Mouse (Mus musculus) kidney, postnatal 4 days (tissue): ENCODE results near the gene Myzap.
A peak's percentile ranks its signal among the peaks of the same experiment; 100 is the strongest.
"Not testable (repeated sequence)": the region's sequence is repeated elsewhere in the genome, so short reads cannot be mapped to it uniquely, and the experiment has no call there.

Experiments used
- DNase-seq, 2 experiments: peaks; one replicate each; pipeline ENCODE4 v3.0.0; 2021; ENCODE audit warnings: mixed read lengths in 2 of 2

Myzap gene

DNA sequence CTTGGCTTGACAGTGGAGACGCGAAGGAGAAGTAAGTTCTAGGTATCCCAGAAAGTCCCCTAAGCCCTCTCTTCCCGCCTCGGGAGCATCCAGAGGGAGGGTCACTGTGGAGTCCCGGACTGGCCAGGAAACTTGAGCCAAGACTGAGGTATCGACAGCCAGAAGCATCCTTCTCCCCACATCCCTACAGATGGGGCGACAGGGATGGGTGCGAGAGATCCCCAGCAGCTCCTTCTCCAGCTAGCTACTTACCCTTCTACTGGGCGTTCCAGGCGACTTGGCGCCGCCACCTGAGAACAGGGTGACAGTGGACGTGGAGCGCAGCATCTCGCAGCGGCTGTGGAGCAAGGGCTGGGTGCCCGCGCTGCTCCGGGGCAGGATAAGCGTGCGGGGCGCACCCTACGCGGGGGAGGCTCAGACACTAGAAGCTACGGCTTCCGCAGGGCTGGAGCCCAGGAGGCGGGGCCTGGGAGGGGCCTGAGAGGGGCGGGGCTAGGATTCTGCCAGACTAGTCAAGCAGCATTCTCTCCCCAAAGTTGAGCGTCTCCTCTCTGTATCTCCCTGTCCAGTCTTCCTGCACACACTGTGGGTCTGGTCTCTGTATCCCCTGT, at the start of gene Myzap:
Gene Myzap, minus strand, starts transcription at position 423 of the 611 bp plus-strand sequence.
- peak; percentile 96 for DNase-seq

DNA sequence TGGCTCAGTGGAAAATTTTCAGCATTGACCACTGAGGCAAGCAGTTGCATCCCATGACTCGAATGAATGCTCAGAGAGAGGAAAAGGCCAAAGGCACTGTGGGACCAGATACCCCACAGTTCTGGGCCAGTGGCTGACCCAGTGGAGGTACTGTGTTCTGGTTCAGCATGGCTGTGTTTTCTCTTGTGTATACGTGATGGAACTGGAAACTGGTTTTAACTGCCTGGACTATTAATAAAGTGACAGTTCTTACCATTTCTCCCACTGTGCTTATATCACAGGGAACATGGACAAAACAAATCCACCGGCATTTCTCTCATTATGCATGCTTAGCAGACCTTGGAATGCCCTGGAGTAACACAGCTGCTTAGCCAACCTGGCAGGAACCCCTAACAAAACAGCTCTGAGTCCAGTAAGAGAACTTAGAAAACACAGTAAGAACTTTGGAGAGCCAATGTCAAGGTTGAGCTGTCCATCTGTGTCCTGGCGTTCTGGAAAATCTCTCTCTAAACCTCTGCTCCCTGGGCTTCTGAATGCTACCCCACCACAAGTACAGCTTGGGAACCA, 48.3 kb upstream of the Myzap start:
- DNase-seq = no peak

- DNase-seq = no peak
These were observed 46.0 kb upstream of the Myzap start for GRCm38 (mm10) chr9:71638198-71638597.

GRCm38 (mm10) chr9:71636854-71637253, 44.7 kb upstream of the Myzap start:
- DNase-seq = no peak

DNA sequence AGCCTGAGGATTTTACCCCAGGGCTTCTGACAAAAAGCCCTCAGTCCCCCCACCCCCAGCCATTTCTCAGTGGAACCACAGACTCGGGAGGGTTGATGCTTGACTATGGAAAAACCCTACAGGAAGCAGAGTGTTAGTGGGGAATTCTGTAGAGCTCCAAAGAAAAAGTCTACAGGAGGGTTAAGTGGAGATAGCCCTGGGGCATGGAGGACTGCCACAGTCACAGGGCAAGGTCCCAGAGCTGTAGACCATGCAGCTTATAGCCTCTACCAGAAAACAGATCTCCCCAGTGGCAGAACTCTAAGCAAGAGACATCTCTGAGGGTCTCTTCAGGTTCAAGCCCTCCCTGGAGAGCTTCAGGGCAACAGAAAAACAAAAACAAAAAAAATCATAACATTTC, 43.5 kb upstream of the Myzap start:
- DNase-seq = no peak

- DNase-seq = no peak
These were observed 42.8 kb upstream of the Myzap start for GRCm38 (mm10) chr9:71634916-71635315.

DNA sequence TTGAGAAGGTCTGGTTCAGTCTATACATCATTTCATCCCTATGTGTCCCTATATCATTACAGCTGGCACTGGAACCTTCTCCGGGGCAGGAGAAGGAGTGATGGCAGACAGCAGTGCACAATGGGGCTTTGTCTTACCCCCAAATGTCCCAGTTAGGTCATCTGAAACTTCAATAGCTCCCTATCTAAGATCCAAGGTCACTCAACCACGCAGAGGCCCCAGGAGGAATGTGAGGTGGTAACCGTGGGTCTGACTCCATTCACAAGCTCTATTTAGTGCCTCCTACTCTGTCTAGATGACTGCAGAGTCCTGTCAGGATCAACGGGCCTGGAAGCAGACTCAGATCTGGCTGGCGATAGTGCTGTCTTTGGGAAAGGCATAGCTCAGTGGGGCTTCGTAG, 36.8 kb upstream of the Myzap start:
- DNase-seq = no peak

DNA sequence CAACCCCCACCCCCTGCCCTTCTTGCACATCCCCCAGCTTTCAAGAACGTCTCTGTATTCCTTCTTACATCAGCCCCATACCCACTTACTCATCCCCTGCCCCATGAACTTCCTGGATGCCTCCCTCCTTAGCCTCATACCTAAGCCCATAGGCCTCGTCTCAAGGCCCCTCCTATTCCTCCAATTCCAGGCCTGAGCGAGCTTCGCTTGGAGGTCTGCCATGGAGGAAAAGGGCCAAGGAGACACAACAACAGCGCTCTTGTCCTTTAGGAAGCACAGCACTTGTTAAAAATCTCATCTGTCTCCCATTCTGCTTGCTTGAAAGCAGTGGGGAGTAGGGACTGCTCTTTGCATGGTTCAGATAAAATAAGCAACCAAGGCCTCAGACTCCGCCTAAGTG, 36.1 kb upstream of the Myzap start:
- no peak for DNase-seq

- DNase-seq = no peak
These were observed 33.8 kb upstream of the Myzap start for GRCm38 (mm10) chr9:71625961-71626360.

DNA sequence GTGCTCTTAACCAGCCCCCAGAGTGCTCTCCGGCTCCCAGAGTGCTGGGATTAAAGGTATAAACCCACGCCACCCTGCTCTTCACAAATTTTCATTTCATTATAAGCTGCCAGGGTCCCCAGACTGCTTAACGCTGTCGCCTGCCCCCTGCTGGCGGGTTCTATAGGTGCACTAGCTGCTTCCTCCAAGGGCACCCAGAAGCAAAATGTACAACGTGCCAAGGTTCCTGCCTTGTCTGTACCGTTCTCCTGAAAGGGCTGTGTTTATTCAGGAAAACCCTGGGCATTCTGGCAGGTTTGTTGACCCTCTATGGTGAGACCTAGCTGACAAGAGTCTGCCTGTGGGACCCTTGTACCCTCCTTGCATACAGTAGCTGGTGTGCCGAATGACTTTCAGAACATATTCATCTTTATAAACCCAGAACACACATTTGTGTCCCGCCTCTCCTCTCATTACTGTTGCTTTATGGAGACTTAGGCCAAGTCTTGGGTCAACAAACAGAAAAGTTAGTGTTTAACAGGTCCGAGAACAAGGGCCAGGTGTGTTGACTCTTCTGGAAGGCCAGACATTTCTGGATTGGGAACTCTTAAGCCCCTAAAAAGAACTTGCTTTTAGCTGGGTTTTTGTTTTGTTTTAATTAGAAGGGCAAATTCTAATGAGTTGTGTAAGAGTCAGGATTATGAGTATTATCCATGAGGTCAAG, 32.8 kb upstream of the Myzap start:
- DNase-seq = peak; percentile 87 to 90

DNA sequence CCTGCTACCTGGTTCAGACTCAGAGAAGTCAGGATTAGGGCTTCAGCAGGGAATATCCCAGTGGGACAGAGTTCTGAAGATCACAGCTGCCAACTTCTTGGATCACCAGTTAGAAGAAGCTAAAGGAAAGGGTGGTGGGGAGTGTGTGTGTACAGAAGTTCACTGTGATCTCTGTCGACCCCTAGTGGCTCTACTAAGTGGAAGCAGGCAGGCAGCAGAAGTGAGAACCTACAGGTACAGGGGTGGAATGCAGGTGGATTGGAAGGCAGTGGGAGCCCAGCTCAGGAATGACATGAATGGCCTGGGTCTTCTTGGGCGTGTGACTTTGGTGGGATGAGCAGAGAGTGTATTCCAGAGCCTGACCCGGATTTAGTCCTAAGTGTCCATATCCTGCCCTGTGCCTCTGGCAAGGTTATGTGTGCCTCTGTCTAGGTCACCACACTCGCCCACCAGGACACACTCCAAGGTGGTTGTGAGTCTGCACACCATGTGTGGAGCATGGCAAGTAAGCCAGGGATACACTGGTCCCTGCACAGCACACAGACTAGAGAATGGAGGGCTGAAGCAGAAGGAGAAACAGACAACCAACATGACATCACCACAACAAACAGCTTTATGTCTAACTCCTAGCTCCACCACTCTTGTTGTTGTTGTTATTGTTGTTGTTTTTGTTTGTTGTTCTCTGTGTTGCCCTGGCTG, 31.9 kb upstream of the Myzap start:
- DNase-seq = peak; percentile 42 to 67

- no peak for DNase-seq
These were observed 30.4 kb upstream of the Myzap start for GRCm38 (mm10) chr9:71622593-71622992.

DNA sequence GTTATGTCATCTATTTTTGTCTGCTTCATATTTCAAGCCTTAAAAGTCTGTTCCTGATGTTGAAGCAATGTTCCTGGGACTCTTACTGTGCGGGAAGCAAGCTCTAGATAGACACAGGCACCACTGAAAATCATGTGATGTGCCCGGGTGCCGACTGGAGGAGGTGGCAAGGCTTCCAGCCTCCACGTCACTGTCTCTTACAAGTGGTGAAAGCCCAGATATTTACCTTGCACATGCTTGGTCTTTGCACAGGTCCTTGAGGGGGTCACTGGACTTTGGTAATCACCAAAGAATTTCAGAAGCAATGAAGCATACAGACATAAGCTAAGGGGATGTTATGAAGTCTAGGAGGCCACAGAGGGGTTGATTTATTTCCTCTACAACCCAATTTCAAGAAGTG, 29.8 kb upstream of the Myzap start:
- DNase-seq = no peak

DNA sequence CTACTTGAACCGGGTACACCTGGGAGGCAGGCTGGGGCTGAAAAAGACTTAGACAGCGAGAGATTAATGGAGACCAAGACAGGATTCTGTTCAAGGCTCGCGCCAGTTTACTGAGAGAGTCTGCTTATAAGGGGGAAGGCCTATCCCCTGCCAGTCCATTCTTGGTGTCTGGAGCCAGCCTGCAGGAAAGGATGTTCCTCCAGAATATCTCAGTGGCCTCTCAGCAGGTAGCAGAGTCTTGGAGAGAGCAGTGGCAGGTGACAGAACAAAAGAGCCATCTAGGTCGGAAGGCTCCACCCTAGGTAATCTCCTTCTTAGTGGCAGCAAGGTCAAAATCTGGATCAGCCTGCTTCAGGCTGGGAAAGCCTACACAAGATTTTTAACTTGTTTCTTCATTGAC, 28.0 kb upstream of the Myzap start:
- not testable (repeated sequence) for DNase-seq

DNA sequence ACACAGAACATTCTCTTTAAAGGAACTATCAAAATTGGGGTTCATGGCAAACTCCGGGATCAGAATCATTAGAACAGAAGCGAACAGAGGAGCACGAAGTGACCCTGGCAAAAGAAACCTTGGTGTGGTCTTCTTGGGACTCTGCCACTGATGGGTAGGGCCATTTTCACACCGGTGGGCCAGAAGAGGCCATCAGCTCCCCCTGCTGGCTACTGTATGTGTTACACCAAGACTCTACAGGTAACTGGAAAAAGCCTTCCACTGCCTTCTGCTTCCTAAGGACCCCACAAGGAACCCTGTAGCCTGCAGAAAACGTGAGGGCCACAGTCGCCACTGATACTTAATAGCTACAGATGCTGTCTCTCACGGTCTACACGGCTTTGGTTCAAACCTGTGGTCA, 25.2 kb upstream of the Myzap start:
- DNase-seq = peak; percentile 70 to 77

DNA sequence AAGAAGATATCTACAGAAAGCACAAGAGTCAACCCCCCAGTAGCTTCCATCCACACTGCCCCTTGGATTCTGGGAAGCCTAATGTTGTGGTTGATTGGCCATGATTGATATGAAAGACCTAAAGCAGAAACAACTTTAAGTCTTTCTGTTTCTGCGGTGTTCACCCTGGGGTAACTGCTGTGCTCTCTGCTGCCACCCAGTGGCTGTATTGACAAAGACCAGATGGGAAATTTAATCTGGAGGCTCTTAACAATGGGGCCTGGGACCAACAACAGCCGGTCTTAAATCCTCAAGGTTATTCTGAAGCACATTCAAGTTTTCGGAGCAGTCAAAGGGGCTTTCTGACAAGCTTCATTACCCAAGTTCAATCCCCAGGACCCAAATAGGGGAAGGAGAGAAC, 24.0 kb upstream of the Myzap start:
- peak; percentile 89 to 91 for DNase-seq

GRCm38 (mm10) chr9:71614643-71615042, 22.5 kb upstream of the Myzap start:
- DNase-seq = peak; percentile 78

- peak in 1 of 2 experiments; percentile 55 for DNase-seq
These were observed 20.8 kb upstream of the Myzap start for GRCm38 (mm10) chr9:71612981-71613380.

GRCm38 (mm10) chr9:71611876-71612275, 19.7 kb upstream of the Myzap start:
- DNase-seq = no peak

- no peak for DNase-seq
These were observed 16.9 kb upstream of the Myzap start for GRCm38 (mm10) chr9:71609010-71609409.

DNA sequence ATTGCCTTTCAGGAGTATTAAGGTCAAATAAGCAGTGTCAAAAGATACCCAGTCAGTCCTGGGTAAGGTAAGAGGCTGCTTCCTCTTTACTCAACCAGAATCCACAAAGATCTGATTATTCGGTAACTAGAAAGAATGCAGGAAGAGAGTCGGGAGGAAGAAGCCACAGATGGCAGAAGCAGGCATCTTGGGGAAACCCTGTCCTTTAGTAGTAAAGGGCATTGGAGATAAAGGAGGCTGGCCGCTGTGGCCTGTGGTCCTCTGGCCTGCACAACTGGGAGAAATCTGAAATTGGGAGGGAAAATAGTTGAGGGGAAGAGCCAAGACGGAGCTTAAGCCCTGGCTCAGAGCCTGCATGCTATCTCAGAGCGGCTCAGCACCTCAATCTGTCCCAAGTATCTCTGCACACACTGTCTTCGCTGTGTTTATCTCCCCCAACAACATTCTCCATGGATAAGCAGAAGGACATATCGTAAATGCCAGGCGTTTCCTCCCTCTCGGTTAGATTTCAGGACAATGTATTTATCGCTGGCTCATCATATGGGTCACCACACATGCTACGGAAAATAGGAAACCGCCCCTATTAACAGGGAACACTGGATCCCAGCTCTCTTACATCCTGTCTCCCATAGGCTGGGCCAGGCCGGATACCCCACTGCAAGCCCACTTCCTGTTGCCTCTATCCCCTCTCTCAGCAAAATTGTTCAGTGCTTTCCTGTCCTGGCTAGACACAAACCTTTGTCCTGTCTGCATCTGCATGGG, 14.3 kb upstream of the Myzap start:
- peak in 1 of 2 experiments; percentile 41 for DNase-seq

DNA sequence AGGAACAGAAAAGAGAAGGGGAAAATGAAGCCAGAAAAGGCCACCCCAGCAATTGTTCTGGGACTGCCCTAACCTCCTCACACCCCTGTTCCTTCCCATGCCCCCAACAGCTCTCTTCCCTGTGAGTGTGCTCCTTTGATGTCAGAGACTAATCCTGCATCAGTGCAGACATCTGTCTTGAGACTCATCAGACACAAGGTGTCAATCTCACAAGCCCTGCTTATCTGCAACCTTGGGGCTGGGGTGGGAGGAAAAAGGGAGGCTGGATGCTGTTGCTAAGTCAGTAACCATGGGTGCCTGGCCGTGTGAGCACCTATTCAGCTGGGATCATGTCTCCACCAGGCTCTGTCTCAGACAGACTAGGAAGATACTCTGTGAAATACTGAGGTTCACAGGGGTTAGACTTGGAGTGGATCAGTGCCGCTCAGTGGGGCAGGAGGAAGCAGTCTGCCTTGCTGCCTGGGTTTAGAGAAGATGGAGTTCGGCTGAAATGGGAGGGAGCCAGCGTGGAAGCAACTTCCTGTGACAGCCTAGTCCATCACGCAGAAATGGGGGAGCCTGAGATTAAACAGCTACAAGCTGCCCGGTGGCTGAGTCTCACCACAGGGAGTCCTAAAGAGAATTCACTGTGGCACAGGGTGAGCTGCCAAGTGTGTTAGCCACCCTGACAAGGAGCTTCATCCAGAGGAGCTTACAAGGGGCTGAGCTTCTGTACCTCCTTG, 12.9 kb upstream of the Myzap start:
- DNase-seq = no peak
